Mouse (Mus musculus) adrenal gland, postnatal 25 days (tissue): ENCODE measurements around the gene Tet3. TPM values are rescaled to one million over a fixed set of nuclear protein-coding genes. Genes with fewer than 3 reads are reported as not detected.

Source experiments
- DNase-seq: peaks from one replicate; pipeline ENCODE4 v3.0.0; 2021; ENCODE audit warnings: mixed read lengths
- total RNA-seq: library from RNA; stranded (reverse); gene quantifications from 2 replicates; pipeline ENCODE4 v1.2.3, GENCODE M21; 2021

Tet3 gene
- total RNA-seq, 1 experiment from 2014 or later, result 52.6 TPM

- DNase-seq, result no peak
These were observed 19.3 kb upstream of the Tet3 start for GRCm38 (mm10) chr6:83478217-83478616.

GRCm38 (mm10) chr6:83475431-83475830 lies 16.5 kb upstream of the Tet3 start:
- DNase-seq, result no peak

GRCm38 (mm10) chr6:83473240-83473639 lies 14.4 kb upstream of the Tet3 start:
- peak; percentile 70 for DNase-seq

GRCm38 (mm10) chr6:83471739-83472138 lies 12.9 kb upstream of the Tet3 start:
- no peak for DNase-seq

- no peak for DNase-seq
These were observed 5.1 kb upstream of the Tet3 start for GRCm38 (mm10) chr6:83464011-83464410.

GRCm38 (mm10) chr6:83456984-83457810 lies 1.7 kb downstream of the Tet3 start:
- no peak for DNase-seq

GRCm38 (mm10) chr6:83456131-83456983 lies 2.5 kb downstream of the Tet3 start:
- DNase-seq, result peak; percentile 80

- DNase-seq, result no peak
These were observed 3.4 kb downstream of the Tet3 start for GRCm38 (mm10) chr6:83455328-83456130.

GRCm38 (mm10) chr6:83453706-83454105 lies 5.2 kb downstream of the Tet3 start:
- no peak for DNase-seq

- no peak for DNase-seq
These were observed 8.2 kb downstream of the Tet3 start for GRCm38 (mm10) chr6:83450451-83451303.

- DNase-seq, result no peak
These were observed 9.4 kb downstream of the Tet3 start for GRCm38 (mm10) chr6:83449440-83449839.

GRCm38 (mm10) chr6:83448911-83449310 lies 10.0 kb downstream of the Tet3 start:
- DNase-seq, result no peak

- no peak for DNase-seq
These were observed 11.9 kb downstream of the Tet3 start for GRCm38 (mm10) chr6:83447031-83447430.

GRCm38 (mm10) chr6:83445796-83446195 lies 13.1 kb downstream of the Tet3 start:
- no peak for DNase-seq

- DNase-seq, result peak; percentile 83
These were observed 15.2 kb downstream of the Tet3 start for GRCm38 (mm10) chr6:83443441-83444340.

GRCm38 (mm10) chr6:83442639-83443038 lies 16.2 kb downstream of the Tet3 start:
- DNase-seq, result peak; percentile 45

- peak; percentile 95 for DNase-seq
These were observed 17.4 kb downstream of the Tet3 start for GRCm38 (mm10) chr6:83441259-83442061.

GRCm38 (mm10) chr6:83440510-83441258 lies 18.2 kb downstream of the Tet3 start:
- DNase-seq, result peak; percentile 75

GRCm38 (mm10) chr6:83440197-83440509 lies 18.7 kb downstream of the Tet3 start:
- DNase-seq, result no peak
